Mouse (Mus musculus): Measurements from ENCODE around the gene Agtpbp1. TPM values are rescaled to one million over a fixed set of nuclear protein-coding genes. Genes with fewer than 3 reads are reported as not detected.

Agtpbp1 gene
- polyA plus RNA-seq, 1 experiment from 2014 or later: 17.8 TPM

GRCm38 (mm10) chr13:59587201-59587600, 2.2 kb upstream of the Agtpbp1 start:
- 84% methylated on average over 2 of the region's 2 CpGs for WGBS
- Histone ChIP-seq H3K36me3 (ENCODE audit: control insufficient read depth, insufficient read depth, low read length) (peaks cover 3% of the 10 kb centered on the region), H3K4me2 (ENCODE audit: low read depth, low read length) (no peak overlapping the region), H3K9me3 (ENCODE audit: control insufficient read depth, low read length) (no peaks in the 10 kb centered on the region), H3K9ac (ENCODE audit: low read length) (no peak overlapping the region), H3K27ac (ENCODE audit: low read length) (no peak overlapping the region), H3K27me3 (ENCODE audit: control insufficient read depth, insufficient read depth, low read depth, low read length) (no peaks in the 10 kb centered on the region), H3K4me3 (ENCODE audit: low read length) (no peak overlapping the region), H3K4me1 (replicated peaks; ENCODE audit: control insufficient read depth, insufficient read depth, low read length) (peaks cover 21% of the 10 kb centered on the region)
- ATAC-seq (ENCODE audit: low read depth): no peak

- 0% methylated on average over 27 of the region's 28 CpGs for WGBS
Observed at GRCm38 (mm10) chr13:59585648-59586005, 600 bp upstream of the Agtpbp1 start.

GRCm38 (mm10) chr13:59584481-59584880, 546 bp downstream of the Agtpbp1 start:
- Histone ChIP-seq H3K27ac (ENCODE audit: low read length) (peak overlapping the region; percentile 78), H3K9me3 (ENCODE audit: control insufficient read depth, low read length) (no peaks in the 10 kb centered on the region), H3K9ac (ENCODE audit: low read length) (peak overlapping the region; percentile 79), H3K36me3 (ENCODE audit: control insufficient read depth, insufficient read depth, low read length) (no peaks in the 10 kb centered on the region), H3K4me2 (ENCODE audit: low read depth, low read length) (peak overlapping the region; percentile 98), H3K4me1 (replicated peaks; ENCODE audit: control insufficient read depth, insufficient read depth, low read length) (peaks cover 21% of the 10 kb centered on the region), H3K27me3 (ENCODE audit: control insufficient read depth, insufficient read depth, low read depth, low read length) (no peaks in the 10 kb centered on the region), H3K4me3 (ENCODE audit: low read length) (peak overlapping the region; percentile 97)
- peak; percentile 55 for ATAC-seq (ENCODE audit: low read depth)
- WGBS: 5% methylated on average over 9 of the region's 9 CpGs

More at GRCm38 (mm10) chr13:59585648-59586005, 600 bp upstream of the Agtpbp1 start:
- Histone ChIP-seq H3K4me3 (ENCODE audit: low read length) (peak overlapping the region; percentile 97), H3K4me1 (replicated peaks; ENCODE audit: control insufficient read depth, insufficient read depth, low read length) (peaks cover 21% of the 10 kb centered on the region), H3K27ac (ENCODE audit: low read length) (peak overlapping the region; percentile 72), H3K27me3 (ENCODE audit: control insufficient read depth, insufficient read depth, low read depth, low read length) (no peaks in the 10 kb centered on the region), H3K36me3 (ENCODE audit: control insufficient read depth, insufficient read depth, low read length) (no peaks in the 10 kb centered on the region), H3K9me3 (ENCODE audit: control insufficient read depth, low read length) (no peaks in the 10 kb centered on the region), H3K9ac (ENCODE audit: low read length) (peak overlapping the region; percentile 91), H3K4me2 (ENCODE audit: low read depth, low read length) (peak overlapping the region; percentile 69)
- ATAC-seq (ENCODE audit: low read depth): no peak

- Histone ChIP-seq H3K36me3 (ENCODE audit: control insufficient read depth, insufficient read depth, low read length) (no peaks in the 10 kb centered on the region), H3K4me1 (replicated peaks; ENCODE audit: control insufficient read depth, insufficient read depth, low read length) (peaks cover 5% of the 10 kb centered on the region), H3K9me3 (ENCODE audit: control insufficient read depth, low read length) (no peaks in the 10 kb centered on the region), H3K9ac (ENCODE audit: low read length) (no peak overlapping the region), H3K4me3 (ENCODE audit: low read length) (no peak overlapping the region), H3K27me3 (ENCODE audit: control insufficient read depth, insufficient read depth, low read depth, low read length) (no peaks in the 10 kb centered on the region), H3K27ac (ENCODE audit: low read length) (no peak overlapping the region), H3K4me2 (ENCODE audit: low read depth, low read length) (no peak overlapping the region)
- 93% methylated on average over 4 of the region's 4 CpGs for WGBS
- no peak for ATAC-seq (ENCODE audit: low read depth)
Observed at GRCm38 (mm10) chr13:59580954-59581353, 4.1 kb downstream of the Agtpbp1 start.

- H3K36me3 ChIP-seq (ENCODE audit: control insufficient read depth, insufficient read depth, low read length): no peaks in the 10 kb centered on the region
- WGBS: 74% methylated on average over 2 of the region's 2 CpGs
- no peak for ATAC-seq (ENCODE audit: low read depth)
- no peaks in the 10 kb centered on the region for H3K9me3 ChIP-seq (ENCODE audit: control insufficient read depth, low read length)
- no peaks in the 10 kb centered on the region for H3K4me1 ChIP-seq (replicated peaks; ENCODE audit: control insufficient read depth, insufficient read depth, low read length)
- no peaks in the 10 kb centered on the region for H3K27me3 ChIP-seq (ENCODE audit: control insufficient read depth, insufficient read depth, low read depth, low read length)
- no peak overlapping the region for H3K4me3 ChIP-seq (ENCODE audit: low read length)
- H3K27ac ChIP-seq (ENCODE audit: low read length): no peak overlapping the region
- no peak overlapping the region for H3K9ac ChIP-seq (ENCODE audit: low read length)
- no peak overlapping the region for H3K4me2 ChIP-seq (ENCODE audit: low read depth, low read length)
Observed at GRCm38 (mm10) chr13:59572549-59572948, 12.5 kb downstream of the Agtpbp1 start.

GRCm38 (mm10) chr13:59571107-59571506, 13.9 kb downstream of the Agtpbp1 start:
- Histone ChIP-seq H3K9me3 (ENCODE audit: control insufficient read depth, low read length) (no peaks in the 10 kb centered on the region), H3K9ac (ENCODE audit: low read length) (no peak overlapping the region), H3K4me1 (replicated peaks; ENCODE audit: control insufficient read depth, insufficient read depth, low read length) (no peaks in the 10 kb centered on the region), H3K4me2 (ENCODE audit: low read depth, low read length) (no peak overlapping the region), H3K36me3 (ENCODE audit: control insufficient read depth, insufficient read depth, low read length) (no peaks in the 10 kb centered on the region), H3K27ac (ENCODE audit: low read length) (no peak overlapping the region), H3K4me3 (ENCODE audit: low read length) (no peak overlapping the region), H3K27me3 (ENCODE audit: control insufficient read depth, insufficient read depth, low read depth, low read length) (no peaks in the 10 kb centered on the region)
- 74% methylated on average over 6 of the region's 6 CpGs for WGBS
- ATAC-seq (ENCODE audit: low read depth): no peak

- ATAC-seq (ENCODE audit: low read depth): no peak
Observed at GRCm38 (mm10) chr13:59565945-59566520, 19.0 kb downstream of the Agtpbp1 start.

GRCm38 (mm10) chr13:59564923-59565322, 20.1 kb downstream of the Agtpbp1 start:
- no peak overlapping the region for H3K4me3 ChIP-seq (ENCODE audit: low read length)
- H3K9me3 ChIP-seq (ENCODE audit: control insufficient read depth, low read length): no peaks in the 10 kb centered on the region
- no peak overlapping the region for H3K9ac ChIP-seq (ENCODE audit: low read length)
- H3K27me3 ChIP-seq (ENCODE audit: control insufficient read depth, insufficient read depth, low read depth, low read length): no peaks in the 10 kb centered on the region
- H3K4me1 ChIP-seq (replicated peaks; ENCODE audit: control insufficient read depth, insufficient read depth, low read length): no peaks in the 10 kb centered on the region
- peak overlapping the region; percentile 77 for H3K27ac ChIP-seq (ENCODE audit: low read length)
- WGBS: 57% methylated on average over 10 of the region's 10 CpGs
- H3K36me3 ChIP-seq (ENCODE audit: control insufficient read depth, insufficient read depth, low read length): no peaks in the 10 kb centered on the region
- peak; percentile 57 for ATAC-seq (ENCODE audit: low read depth)
- no peak overlapping the region for H3K4me2 ChIP-seq (ENCODE audit: low read depth, low read length)

More at GRCm38 (mm10) chr13:59565945-59566520, 19.0 kb downstream of the Agtpbp1 start:
- Histone ChIP-seq H3K36me3 (ENCODE audit: control insufficient read depth, insufficient read depth, low read length) (no peaks in the 10 kb centered on the region), H3K9ac (ENCODE audit: low read length) (no peak overlapping the region), H3K27ac (ENCODE audit: low read length) (no peak overlapping the region), H3K4me2 (ENCODE audit: low read depth, low read length) (no peak overlapping the region), H3K9me3 (ENCODE audit: control insufficient read depth, low read length) (no peaks in the 10 kb centered on the region), H3K27me3 (ENCODE audit: control insufficient read depth, insufficient read depth, low read depth, low read length) (no peaks in the 10 kb centered on the region), H3K4me3 (ENCODE audit: low read length) (no peak overlapping the region), H3K4me1 (replicated peaks; ENCODE audit: control insufficient read depth, insufficient read depth, low read length) (no peaks in the 10 kb centered on the region)
- WGBS: 46% methylated on average over 9 of the region's 9 CpGs

- Histone ChIP-seq H3K27ac (ENCODE audit: low read length) (peak overlapping the region; percentile 77), H3K9me3 (ENCODE audit: control insufficient read depth, low read length) (no peaks in the 10 kb centered on the region), H3K4me1 (replicated peaks; ENCODE audit: control insufficient read depth, insufficient read depth, low read length) (no peaks in the 10 kb centered on the region), H3K9ac (ENCODE audit: low read length) (no peak overlapping the region), H3K4me3 (ENCODE audit: low read length) (no peak overlapping the region), H3K27me3 (ENCODE audit: control insufficient read depth, insufficient read depth, low read depth, low read length) (no peaks in the 10 kb centered on the region), H3K36me3 (ENCODE audit: control insufficient read depth, insufficient read depth, low read length) (no peaks in the 10 kb centered on the region), H3K4me2 (ENCODE audit: low read depth, low read length) (no peak overlapping the region)
- 58% methylated on average over 4 of the region's 4 CpGs for WGBS
- peak; percentile 74 for ATAC-seq (ENCODE audit: low read depth)
Observed at GRCm38 (mm10) chr13:59564505-59564904, 20.5 kb downstream of the Agtpbp1 start.

- H3K4me3 ChIP-seq (ENCODE audit: low read length): no peak overlapping the region
- no peaks in the 10 kb centered on the region; the same call in 1 of the 2 replicates for H3K4me1 ChIP-seq (replicated peaks; ENCODE audit: control insufficient read depth, insufficient read depth, low read length)
- H3K9ac ChIP-seq (ENCODE audit: low read length): no peak overlapping the region
- no peaks in the 10 kb centered on the region for H3K27me3 ChIP-seq (ENCODE audit: control insufficient read depth, insufficient read depth, low read depth, low read length)
- 68% methylated on average over 2 of the region's 2 CpGs for WGBS
- no peaks in the 10 kb centered on the region for H3K36me3 ChIP-seq (ENCODE audit: control insufficient read depth, insufficient read depth, low read length)
- no peak overlapping the region for H3K4me2 ChIP-seq (ENCODE audit: low read depth, low read length)
- H3K27ac ChIP-seq (ENCODE audit: low read length): no peak overlapping the region
- no peaks in the 10 kb centered on the region for H3K9me3 ChIP-seq (ENCODE audit: control insufficient read depth, low read length)
- ATAC-seq (ENCODE audit: low read depth): no peak
Observed at GRCm38 (mm10) chr13:59562471-59562870, 22.6 kb downstream of the Agtpbp1 start.

Measured in lung, embryonic 16.5 days (tissue).